Mouse (Mus musculus) erythroblast, embryonic 14.5 days (primary cell): ENCODE measurements around the gene Cyp2b19. TPM values are rescaled to one million over a fixed set of nuclear protein-coding genes. Genes with fewer than 3 reads are reported as not detected.

Experiments used
- H3K27me3 ChIP-seq: 2 replicates; pipeline ENCODE4 v1.6.1; 2012; ENCODE audit warnings: inconsistent platforms; ENCODE audit not compliant: control insufficient read depth
- H3K36me3 ChIP-seq: 2 replicates; pipeline ENCODE4 v1.6.1; 2012; ENCODE audit warnings: mild to moderate bottlenecking, inconsistent platforms; ENCODE audit not compliant: control insufficient read depth
- H3K4me1 ChIP-seq: 2 replicates; pipeline ENCODE4 v1.6.1; 2012; ENCODE audit warnings: inconsistent platforms; ENCODE audit not compliant: control insufficient read depth
- H3K4me3 ChIP-seq: replicated peaks from 2 replicates; pipeline ENCODE3; 2012; ENCODE audit warnings: moderate library complexity, mild to moderate bottlenecking, inconsistent platforms
- H3K9me3 ChIP-seq: 2 replicates; pipeline ENCODE4 v1.6.1; 2012; ENCODE audit warnings: low read length, inconsistent platforms, mixed read lengths; ENCODE audit not compliant: control insufficient read depth
- GATA1 ChIP-seq: IDR thresholded peaks from 2 replicates; pipeline ENCODE4 v1.6.1; 2012; ENCODE audit warnings: low read length, inconsistent platforms, mixed read lengths
- TAL1 ChIP-seq: IDR thresholded peaks from 3 replicates; pipeline ENCODE4 v1.6.1; 2012; ENCODE audit warnings: low read length, inconsistent platforms, mixed read lengths
- polyA plus RNA-seq: library from polyadenylated mRNA; stranded (reverse); fragments of >175 nt; gene quantifications from 2 replicates; pipeline ENCODE4 v1.2.3, GENCODE M21; 2012

Cyp2b19 gene
- polyA plus RNA-seq, result not detected in 2 replicates

DNA sequence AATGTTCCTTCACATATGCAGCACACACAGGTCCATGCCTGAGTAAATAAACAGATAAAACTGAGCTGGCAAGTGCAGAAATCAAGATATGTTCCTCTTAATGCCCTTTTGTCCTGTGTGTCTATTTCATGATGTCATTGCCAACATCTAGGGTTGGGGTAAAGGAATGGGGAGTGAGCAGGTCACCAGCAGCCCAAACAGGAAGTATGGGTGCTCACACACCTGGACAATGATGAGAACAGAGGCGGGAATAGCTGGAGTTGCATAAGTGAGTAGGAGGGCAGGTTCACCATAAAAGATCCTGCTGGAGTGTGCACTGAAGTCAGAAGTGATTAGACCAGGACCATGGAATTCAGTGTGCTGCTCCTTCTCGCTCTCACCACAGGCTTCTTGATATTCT lies at the start of gene Cyp2b19:
Gene Cyp2b19, plus strand, starts transcription at position 301 of the 400 bp plus-strand sequence.
- Histone ChIP-seq H3K36me3 (no peaks in the 10 kb centered on the region), H3K4me1 (no peaks in the 10 kb centered on the region), H3K27me3 (no peaks in the 10 kb centered on the region), H3K9me3 (peaks cover 13% of the 10 kb centered on the region), H3K4me3 (no peak within 1 kb of the TSS)
- TF ChIP-seq GATA1, result no peak
- TF ChIP-seq TAL1, result no peak

DNA sequence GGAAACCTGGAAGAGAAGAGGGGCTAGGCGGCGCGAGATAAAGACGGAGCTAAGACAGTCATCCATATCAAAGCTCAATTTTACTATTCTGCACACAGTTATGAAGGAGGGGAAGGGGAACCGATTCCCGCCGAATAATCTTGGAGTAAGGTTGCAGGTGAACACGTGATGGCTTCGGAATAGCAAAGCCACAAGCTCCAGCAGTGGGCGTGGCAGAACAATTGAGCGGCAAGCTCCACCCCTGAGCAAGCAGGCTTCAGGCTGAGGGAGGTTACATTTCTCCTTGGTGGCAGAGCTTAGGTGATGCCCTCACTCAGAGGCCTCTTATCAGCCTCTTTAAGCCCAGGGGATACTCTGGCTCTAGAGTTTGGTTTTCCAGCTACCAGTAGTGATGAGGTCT lies 45.9 kb upstream of the Cyp2b19 start:
- Histone ChIP-seq H3K4me1 (no peaks in the 10 kb centered on the region), H3K4me3 (no peak overlapping the region)

DNA sequence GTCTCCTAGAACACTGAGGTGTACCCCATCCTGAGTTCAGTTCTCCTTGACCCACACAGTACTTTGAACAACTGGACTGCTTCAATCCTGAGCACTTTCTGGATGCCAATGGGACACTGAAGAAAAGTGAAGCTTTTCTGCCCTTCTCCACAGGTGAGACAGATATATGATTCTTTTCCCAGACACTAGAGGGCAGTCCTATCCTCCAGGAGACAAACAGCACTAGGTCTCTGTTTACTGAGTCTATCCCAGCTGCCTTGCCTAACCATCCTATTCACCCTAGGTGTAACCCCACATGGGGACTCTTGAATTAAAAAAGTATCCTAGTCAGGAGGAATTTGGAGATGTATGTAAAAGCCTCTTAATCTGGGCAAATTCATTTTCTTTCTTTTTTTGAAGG lies 18.0 kb upstream of the Cyp2b19 start:
- Histone ChIP-seq H3K4me1 (no peaks in the 10 kb centered on the region), H3K27me3 (no peaks in the 10 kb centered on the region), H3K4me3 (no peak overlapping the region), H3K36me3 (no peaks in the 10 kb centered on the region), H3K9me3 (peaks cover 2% of the 10 kb centered on the region)
- TF ChIP-seq TAL1 (no peak), GATA1 (no peak)

More for the DNA sequence above, 45.9 kb upstream of the Cyp2b19 start:
- no peaks in the 10 kb centered on the region for H3K27me3 ChIP-seq
- peaks cover 11% of the 10 kb centered on the region for H3K9me3 ChIP-seq
- no peaks in the 10 kb centered on the region for H3K36me3 ChIP-seq
- TF ChIP-seq TAL1 (no peak), GATA1 (no peak)

DNA sequence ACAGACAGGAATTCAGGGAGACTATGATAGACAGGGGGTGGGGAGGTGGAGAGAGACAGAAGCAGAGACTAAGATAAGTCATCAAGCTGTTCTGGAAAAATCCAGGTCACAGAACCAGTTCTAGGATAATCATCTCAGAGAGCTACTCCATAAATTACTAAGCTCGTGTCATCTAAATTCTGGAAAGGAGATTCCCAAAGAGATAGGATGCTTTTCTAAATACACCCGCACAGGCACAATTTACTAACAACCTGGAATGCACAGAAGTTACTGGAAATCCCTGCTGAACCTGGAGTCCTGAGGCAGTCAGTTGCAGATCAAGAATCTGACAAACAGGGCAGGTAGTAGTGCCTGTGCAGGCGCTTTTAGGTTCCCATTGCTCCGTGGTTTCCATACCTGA lies 13.0 kb upstream of the Cyp2b19 start:
- no peak overlapping the region for H3K4me3 ChIP-seq
- no peaks in the 10 kb centered on the region for H3K36me3 ChIP-seq
- H3K4me1 ChIP-seq, result no peaks in the 10 kb centered on the region
- no peak for TF ChIP-seq GATA1
- no peak for TF ChIP-seq TAL1
- no peaks in the 10 kb centered on the region for H3K27me3 ChIP-seq
- H3K9me3 ChIP-seq, result no peaks in the 10 kb centered on the region; the same call in 1 of the 2 replicates

DNA sequence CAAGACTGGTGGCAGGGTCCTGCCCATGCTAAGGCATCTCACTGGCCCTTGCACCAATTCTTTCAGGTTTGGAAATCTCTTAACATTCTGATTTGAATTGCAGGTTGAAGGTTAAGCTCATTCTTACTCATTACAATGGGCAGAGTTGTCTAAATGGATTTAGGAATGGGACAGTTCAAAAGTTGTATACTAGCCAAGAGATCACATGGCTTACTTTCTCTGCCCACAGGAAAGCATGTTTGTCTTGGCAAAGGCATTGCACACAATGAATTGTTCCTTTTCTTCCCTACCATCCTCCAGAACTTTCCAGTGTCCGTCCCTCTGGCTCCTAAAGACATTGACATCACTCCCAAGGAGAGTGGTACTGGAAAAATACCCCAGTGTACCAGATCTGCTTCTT lies 11.5 kb upstream of the Cyp2b19 start:
- Histone ChIP-seq H3K4me3 (no peak overlapping the region), H3K36me3 (no peaks in the 10 kb centered on the region), H3K9me3 (no peaks in the 10 kb centered on the region; the same call in 1 of the 2 replicates), H3K4me1 (no peaks in the 10 kb centered on the region), H3K27me3 (no peaks in the 10 kb centered on the region)
- TF ChIP-seq GATA1 (no peak), TAL1 (no peak)

DNA sequence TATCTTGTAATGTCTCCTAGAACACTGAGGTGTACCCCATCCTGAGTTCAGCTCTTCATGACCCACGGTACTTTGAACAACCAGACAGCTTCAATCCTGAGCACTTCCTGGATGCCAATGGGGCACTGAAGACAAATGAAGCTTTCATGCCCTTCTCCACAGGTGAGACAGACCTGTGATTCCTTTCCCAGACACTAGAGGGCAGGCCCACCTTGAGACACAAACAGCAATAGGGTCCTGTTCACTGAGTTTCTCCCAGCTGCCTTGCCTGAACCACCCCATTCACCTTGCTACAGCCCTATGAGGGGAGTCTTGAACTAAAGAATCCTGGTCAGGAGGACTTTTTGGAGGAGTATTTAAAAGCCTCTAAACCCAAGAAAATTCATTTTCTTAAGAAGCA lies 10.1 kb downstream of the Cyp2b19 start:
- no peak for TF ChIP-seq GATA1
- no peak for TF ChIP-seq TAL1
- H3K9me3 ChIP-seq, result peaks cover 10% of the 10 kb centered on the region

DNA sequence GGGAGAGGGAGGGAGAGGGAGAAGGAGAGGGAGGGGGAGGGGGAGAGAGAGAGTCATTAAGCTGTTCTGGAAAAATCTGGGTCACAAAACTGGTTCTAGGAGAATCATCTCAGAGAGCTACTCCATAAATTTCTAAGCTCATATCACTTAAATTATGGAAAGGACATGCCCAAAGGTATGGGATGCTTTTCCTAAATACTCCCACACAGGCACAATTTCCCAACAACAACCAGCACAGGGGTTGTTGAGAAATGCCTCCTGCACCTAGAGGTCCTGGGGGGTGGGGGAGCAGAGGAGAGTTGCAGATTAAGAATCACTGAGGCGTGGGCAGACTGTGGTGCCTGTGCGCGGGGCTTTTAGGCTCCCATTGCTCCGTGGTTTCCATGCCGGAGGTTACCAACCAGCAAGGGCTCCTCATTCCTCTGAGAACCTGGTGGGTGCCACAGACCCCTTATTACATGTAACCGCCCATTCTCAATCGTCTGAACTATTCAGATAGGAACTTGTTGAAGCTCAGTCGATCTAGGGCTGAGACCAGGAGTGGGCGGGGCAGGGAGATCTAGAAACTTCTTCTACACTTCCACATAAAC lies 13.0 kb downstream of the Cyp2b19 start:
- TF ChIP-seq GATA1 (no peak), TAL1 (no peak)
- peaks cover 11% of the 10 kb centered on the region for H3K9me3 ChIP-seq
- no peaks in the 10 kb centered on the region for H3K36me3 ChIP-seq
- no peak overlapping the region for H3K4me3 ChIP-seq
- no peaks in the 10 kb centered on the region for H3K27me3 ChIP-seq
- H3K4me1 ChIP-seq, result no peaks in the 10 kb centered on the region

More for the DNA sequence above, 10.1 kb downstream of the Cyp2b19 start:
- no peaks in the 10 kb centered on the region for H3K4me1 ChIP-seq
- H3K27me3 ChIP-seq, result no peaks in the 10 kb centered on the region
- H3K36me3 ChIP-seq, result no peaks in the 10 kb centered on the region
- H3K4me3 ChIP-seq, result no peak overlapping the region

DNA sequence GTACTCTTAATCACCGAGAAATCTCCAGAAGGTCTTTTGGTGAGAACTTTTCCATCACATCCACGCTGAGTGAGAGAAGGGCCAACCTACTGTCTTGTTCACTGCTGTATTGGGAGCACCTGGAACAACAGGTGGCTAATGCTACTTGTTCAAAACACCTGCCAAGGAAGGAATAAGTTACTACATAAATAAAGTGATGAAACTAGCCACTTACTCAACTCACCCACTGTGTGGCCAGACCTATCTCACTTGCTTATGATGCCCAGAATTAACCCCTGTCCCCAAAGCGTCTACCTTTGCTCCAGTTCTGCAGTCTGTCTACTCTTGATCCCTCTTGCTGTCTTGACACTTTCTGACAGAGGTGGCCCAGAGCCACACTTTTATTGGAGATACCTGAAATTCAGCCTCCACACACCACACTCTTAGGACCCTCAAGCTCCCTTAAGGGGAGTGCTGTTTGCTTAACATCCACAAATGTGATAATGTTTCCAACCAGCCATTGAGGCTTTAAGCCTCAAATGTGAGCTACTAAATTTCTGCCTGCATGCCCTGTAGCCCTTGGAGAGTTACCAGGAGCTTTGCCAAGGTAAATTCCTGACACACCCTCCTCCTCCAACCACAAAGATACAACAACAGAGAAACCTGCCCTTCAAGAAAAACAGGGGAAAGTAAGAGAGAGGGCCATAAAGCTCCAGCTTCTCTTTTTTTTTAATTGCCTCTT lies 16.1 kb downstream of the Cyp2b19 start:
- Histone ChIP-seq H3K4me3 (no peak overlapping the region), H3K9me3 (peaks cover 11% of the 10 kb centered on the region), H3K36me3 (no peaks in the 10 kb centered on the region), H3K4me1 (no peaks in the 10 kb centered on the region), H3K27me3 (no peaks in the 10 kb centered on the region)
- TF ChIP-seq TAL1 (no peak), GATA1 (no peak)

DNA sequence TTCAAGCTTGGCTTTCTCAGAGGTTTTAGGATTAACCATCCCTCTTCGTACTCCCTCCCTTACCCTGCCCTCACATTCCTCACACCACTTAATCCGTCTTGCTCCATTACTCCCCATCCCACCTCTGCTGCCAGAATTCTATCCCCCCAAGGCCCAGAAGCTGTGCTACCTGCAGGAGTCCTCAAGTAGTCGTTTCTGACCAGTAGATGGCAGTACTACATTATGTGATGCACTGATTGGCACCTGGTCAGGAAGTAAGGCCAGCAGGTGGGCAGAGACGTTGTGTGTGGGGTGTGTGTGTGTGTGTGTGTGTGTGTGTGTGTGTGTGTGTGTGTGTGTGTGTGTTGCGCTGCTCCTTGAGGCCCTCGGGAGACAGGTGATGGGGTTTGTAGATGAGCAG lies 18.9 kb downstream of the Cyp2b19 start:
- Histone ChIP-seq H3K36me3 (no peaks in the 10 kb centered on the region), H3K27me3 (no peaks in the 10 kb centered on the region), H3K4me1 (no peaks in the 10 kb centered on the region), H3K9me3 (peaks cover 8% of the 10 kb centered on the region), H3K4me3 (no peak overlapping the region)
- TF ChIP-seq GATA1 (no peak), TAL1 (no peak)
